Mouse (Mus musculus): ENCODE data around the gene Pkig.
"Not testable (repeated sequence)": the region's sequence is repeated elsewhere in the genome, so short reads cannot be mapped to it uniquely, and the experiment has no call there.

The Pkig gene

DNA sequence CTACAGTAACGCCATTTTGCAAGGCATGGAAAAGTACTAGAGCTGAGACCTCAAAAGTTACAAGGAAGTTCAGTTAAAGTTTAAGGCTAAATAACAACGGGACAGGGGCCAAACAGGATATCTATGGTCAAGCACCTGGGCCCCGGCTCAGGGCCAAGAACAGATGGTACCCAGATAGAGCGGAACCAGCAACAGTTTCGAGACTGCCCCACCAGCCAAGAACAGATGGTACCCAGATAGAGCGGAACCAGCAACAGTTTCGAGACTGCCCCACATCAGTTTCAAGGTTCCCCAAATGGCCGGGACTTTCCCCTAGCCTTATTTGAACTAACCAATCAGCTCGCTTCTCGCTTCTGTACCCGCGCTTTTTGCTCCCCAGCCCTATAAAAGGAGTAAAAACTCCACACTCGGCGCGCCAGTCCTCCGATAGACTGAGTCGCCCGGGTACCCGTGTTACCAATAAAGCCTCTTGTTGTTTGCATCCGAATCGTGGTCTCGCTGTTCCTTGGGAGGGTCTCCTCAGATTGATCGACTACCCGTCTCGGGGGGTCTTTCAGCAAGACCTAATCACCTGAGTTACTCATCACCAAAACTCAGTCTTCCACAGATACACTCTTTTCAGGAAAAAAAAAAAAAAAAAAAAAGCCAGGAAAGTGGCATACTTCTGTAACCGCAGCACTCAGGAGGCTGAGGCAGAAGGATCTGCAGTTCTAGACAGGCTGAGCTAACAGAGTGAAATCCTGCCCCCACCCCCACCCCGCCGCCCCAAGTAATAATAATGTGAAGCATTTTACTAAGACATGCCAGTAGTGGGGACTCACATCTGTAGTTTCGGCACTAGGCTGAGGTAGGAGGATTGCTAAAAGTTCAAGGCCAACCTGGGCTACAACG is 15.3 kb upstream of the Pkig start:
- intact Hi-C loops (cut with DNase I): loop anchor here (5.0 kb wide), 1 partner anchor 41 kb away; the partner anchor contains the start of gene Ttpal

DNA sequence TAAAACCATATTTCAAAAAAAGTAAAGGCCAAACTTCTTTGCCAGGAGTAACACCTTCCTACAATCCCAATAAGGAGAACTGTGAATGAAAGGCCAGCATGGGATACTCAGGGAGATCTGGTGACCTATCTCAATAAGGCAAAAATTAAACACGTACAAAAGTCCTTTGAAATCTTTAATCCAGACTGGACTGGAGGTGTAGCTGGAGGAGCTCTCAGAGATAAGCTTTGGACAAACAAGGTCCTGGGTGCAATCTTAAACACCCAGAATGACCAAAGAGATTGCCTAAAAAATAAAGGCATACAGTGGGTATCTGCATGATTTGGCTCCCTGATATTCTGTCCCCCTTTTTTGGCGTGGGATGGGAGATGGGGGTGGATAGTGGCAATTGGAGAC is 14.6 kb upstream of the Pkig start:
- intact Hi-C loops (cut with DNase I): loop anchor here (5.0 kb wide), 1 partner anchor 41 kb away; the partner anchor contains the start of gene Ttpal

DNA sequence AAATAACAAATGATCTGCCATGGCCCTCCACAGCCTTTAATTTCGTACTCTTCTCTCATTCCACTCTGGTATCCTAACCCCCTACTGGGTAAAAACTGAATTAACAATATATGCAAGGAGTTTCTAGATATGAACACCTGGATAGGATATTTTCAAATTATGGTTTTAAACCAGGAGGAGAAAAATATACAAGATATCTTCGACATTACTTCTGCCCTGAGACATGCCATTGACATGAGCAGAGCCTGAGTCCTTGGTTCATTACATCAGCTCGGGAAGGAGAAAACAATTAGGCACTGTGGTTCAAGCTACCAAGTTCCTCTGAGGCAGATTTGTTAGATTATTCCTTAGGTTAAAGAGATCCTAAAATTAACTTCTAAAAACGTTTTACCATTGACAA is 14.1 kb upstream of the Pkig start:
- intact Hi-C loops (cut with DNase I): loop anchor here (5.0 kb wide), 1 partner anchor 42 kb away; the partner anchor contains the start of gene Ttpal

DNA sequence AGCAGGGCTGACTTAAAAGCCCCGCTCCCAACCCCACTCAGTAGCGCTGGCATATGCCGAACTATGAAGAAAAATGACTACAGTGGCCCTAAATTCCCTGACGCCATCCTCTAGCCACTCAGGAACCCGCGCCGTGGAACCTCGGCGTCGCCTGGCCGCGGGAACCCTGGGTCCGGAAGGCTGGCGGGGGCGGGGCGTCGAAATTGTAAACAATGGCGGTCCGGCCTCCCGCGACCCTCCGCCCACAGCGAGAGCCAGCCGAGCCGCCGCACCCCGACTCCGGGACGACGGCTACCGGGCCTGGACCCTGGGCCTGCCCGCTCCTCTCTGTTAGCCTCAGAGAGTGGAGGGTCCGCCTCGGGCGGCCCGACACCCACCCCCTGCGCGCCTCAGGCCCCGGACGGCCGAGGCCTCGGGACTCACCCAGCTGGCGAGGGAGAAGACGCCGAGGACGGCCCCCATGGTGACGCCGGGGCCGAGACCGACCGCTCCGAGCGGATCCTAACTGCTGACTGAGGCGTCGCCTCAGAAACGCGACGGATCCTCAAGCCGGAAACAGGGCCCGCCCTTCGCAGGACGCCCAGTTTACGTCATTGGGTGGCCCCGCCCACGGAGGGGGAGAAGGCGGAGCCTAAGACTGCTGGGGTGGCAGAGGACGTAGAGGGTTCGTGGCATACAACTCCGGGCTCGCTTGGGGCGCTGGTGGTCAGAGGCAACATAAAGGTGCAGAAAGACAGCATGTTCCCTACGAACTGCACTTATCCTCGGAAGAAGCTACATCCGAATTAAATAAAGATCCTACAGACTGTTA is 13.4 kb upstream of the Pkig start, which contains the start of gene Serinc3:
TSS of gene Serinc3 (minus strand) at position 557 of the 811 bp plus-strand sequence.
- intact Hi-C loops (cut with DNase I): loop anchor here (5.0 kb wide), 1 partner anchor 42 kb away; the partner anchor contains the start of gene Ttpal

DNA sequence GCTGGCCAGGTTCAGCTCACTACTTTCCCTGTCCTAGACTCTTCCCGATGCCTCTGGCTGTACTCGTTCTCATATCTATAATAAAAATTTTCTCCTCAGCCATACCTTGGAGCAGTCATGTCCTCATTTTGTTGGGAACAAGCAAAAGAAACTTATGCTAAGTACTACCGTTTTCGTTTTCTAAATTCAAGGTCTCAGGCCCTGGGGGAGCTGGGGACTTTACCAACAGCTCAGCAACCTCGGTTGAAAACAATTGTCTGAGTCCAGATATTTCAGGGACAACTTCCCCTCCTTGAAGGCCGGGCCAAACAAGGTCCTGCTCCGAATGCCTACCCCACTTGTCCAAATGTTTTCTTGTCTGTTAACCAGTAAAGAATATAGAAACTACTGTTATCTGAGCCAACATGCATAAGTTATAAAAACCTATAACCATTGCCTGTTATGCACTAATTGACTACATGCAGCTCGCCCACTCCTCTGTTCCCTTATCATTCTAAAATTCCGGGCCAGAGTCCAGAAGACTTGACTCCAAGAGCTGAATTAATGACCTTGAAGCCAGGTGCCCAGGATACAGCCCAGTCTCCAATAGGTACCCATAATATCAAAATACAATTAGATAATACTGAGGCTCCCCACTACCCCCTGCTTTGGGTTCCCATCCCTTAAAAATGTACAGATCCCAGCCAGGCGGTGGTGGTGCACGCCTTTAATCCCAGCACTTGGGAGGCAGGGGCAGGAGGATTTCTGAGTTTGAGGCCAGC is 12.3 kb upstream of the Pkig start:
- intact Hi-C loops (cut with DNase I): no loop called here

DNA sequence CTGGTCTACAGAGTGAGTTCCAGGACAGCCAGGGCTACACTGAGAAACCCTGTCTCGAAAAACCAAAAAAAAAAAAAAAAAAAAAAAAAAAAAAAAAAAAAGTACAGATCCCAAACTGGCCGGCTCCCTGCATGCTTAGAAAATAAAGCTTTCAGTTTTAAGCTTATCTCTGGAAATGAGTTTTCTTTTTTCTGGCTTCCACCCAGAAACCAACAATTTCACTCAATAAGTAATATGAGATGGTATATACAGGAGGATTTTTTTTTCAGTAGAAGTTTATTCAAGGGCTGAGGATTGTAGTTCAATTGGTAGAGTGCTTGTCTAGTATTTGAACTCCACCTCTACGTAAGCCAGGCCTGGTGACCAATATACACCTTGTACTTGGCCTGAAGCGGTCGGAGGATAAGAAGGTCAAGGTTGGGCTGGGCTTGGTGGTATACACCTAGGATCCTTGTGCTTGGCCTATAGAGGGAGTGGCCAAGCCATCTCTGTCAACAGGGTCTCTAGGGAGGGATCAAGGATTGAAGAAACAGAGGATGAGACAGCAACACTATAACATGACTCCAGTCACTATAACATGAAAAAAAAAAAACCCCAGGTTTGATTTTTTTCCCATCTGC is 11.6 kb upstream of the Pkig start:
- intact Hi-C loops (cut with DNase I): no loop called here

DNA sequence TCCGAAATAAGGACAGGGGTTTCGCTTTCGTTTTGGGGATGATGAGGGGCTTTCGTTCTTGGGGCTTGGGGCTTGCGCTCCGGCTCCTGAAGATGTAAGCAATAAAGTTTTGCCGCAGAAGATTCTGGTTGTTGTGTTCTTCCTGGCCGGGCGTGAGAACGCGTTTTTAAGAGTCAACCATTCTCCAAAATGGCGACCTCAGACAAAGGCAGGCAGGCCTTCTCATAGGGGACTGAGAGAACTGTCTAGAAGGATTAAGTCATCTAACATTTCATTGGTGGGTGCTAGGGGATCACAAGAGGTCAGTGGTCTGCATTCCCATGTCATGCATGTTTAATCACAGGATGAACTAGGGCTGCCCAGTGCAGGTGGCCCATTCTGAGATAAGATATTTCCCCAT is 2.5 kb upstream of the Pkig start:
- intact Hi-C loops (cut with DNase I): not testable (repeated sequence)

DNA sequence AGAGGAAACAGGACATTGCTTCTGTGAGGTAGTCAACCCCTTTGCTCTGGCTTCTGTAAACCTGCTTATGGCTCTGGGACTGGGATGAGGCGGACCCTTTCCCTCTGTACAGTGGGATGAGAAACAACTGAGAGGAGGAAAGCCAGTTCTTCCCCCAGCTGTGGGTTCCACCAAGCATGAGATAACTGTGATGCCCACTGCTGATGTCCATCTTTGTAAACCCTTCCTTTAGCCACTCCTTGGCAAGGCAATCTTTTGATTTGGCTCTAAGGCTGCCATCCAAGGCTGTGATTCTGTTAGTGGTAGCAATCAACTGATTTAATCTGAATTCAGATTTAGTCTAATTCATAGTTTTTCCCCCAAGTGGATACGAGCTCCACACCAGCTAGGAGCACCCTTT is 700 bp upstream of the Pkig start:
- intact Hi-C loops (cut with DNase I): no loop called here

DNA sequence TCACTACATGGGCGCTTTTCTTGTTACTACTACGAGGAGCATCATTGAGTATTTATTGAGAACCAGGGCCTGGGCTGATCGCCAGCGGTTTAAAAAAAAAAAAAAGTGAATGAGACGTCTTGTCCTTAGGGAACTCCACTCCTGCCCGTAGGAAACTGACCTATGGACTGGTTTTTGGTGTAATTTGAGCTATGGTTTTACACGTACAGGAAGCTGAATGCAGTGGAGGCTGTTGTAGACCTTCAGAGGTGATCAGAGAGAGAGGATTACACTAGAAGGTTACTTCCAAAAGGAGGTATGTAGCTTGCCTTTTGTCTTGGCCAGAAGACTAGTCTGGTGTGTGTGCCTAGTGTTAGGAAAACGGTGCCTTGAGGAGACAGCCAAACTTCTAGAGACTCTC is 755 bp downstream of the Pkig start:
- intact Hi-C loops (cut with DNase I): no loop called here

DNA sequence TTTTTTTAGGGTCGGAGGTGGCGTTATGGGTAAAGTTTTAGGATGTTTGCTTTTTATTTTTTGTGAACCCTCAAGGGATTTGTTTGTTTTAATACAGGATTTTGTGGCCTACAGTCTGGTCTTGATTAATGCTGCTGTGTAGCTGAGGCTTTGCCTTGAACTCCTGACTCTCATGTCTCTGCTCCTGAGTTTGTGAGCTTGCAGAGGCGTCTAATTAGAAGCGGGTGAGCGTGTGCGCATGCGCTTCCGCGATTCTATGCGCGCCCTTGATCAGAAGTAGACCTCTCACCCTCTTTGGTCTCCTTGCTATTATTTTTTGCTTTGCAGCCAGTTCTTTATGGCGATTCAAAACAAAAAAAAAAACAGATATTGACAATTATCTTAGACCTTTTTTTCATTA is 1.2 kb downstream of the Pkig start:
- intact Hi-C loops (cut with DNase I): no loop called here

DNA sequence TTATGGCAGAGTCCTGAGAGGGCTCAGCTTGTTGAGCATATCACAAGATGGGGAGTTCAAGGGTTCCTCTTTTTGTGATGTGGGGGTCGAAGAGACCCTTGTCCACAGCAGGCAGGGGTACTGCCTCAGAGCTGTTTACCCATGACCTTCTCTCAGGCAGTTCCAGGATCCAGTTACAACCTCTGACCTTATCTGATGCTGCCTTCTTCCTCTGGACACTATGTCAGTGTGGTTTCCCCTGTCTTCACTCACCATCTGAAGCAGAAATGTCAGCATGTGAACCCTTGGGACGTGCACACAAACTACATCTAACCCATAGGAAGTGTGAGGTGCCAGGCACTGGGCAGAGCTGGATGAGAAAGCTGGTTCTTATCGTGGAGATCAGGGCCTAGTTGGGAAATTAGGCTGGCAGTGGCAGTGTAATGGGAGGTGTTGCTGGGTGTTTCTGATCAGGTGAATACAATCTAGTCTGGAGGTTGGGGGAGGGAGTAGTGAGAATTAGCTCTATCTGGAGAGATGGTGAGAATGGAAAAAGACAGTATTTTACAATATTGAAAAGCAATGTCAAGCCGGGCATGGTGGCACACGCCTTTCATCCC is 2.0 kb downstream of the Pkig start:
- intact Hi-C loops (cut with DNase I): loop anchor here (5.0 kb wide), 1 partner anchor 57 kb away; no protein-coding TSS in a partner anchor

DNA sequence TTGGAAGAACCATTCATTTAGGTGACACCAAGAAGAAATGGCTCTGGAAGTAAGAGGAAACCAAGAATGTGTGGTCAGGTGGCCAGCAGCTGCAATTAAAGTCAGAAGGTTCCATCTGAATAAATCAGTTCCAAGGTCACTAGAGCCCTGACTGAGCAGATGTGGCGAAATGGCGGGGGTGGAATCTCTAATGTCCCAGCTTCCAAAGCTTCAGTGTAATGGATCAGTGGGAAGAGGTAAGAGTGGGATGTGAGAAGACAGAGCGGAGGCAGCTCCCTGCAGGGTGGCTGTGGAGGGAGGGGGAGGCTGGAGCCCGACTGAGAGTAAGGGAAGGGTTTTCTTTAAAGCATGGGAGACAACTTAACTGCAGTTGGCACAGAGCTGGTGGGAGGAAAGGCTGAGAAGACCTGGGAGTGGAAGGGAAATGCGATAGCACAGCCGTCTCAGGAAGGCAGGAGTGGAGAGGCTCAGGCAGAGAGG is 3.2 kb downstream of the Pkig start:
- intact Hi-C loops (cut with DNase I): loop anchor here (5.0 kb wide), 1 partner anchor 56 kb away; no protein-coding TSS in a partner anchor

DNA sequence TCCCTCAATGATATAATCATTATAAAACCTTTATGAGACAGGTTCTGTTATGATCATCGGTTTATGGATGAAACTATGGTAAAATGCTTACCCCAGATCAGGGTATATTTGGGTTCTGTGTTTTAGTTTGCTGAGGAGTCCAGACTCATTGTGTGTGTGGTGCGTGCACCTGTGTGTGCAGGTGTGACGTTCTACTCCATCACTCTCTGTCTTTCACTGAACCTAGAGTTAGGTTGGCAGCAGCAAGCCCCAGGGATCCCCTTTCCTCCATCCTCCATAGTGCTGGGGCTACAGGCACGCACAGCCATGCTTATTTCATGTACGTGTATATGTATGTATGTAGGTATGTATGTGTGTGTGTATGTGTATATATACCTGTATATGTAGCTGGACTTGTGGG is 3.9 kb downstream of the Pkig start:
- intact Hi-C loops (cut with DNase I): loop anchor here (5.0 kb wide), 1 partner anchor 55 kb away; no protein-coding TSS in a partner anchor

DNA sequence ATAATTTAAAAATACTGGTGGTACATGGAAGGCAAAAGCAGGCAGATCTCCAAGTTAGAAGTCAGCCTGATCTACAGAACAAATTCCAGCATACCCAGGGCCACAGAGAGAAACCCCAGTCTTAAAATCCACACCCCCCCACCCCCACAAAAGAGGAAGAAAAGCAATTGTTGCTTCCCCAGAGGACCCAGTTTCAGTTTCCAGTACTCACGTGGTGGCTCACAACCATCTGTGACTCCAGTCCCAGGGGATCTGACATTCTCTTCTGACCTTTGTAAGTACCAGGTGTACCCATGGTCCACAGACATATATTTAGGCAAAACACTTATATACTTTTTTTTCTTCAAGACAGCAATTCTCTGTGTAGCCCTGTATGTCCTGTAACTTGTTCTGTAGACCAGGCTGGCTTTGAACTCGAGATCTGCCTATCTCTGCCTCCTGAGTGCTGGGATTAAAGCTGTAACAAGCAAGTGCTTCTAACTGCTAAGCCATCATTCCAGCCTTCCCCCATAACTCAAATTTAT is 4.6 kb downstream of the Pkig start:
- intact Hi-C loops (cut with DNase I): loop anchor here (5.0 kb wide), 1 partner anchor 55 kb away; no protein-coding TSS in a partner anchor

DNA sequence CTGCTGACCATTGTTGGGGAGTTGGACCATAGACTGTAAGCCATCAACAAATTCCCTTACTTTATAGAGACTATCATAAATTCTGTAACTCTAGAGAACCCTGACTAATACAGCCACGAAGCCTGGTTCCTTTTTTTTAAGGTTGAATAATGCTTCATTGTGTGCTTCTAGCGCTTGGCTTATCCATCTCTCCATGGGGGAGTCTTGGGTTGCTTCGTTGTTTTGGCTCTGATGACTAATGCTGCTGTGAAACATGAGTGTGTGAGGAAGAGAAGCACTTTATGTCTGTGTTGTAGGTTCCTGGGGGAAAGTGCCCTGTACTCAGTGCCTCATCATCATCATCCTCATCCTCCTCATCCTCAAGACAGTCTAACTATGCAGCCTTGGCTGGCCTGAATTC is 5.7 kb downstream of the Pkig start:
- intact Hi-C loops (cut with DNase I): loop anchor here (5.0 kb wide), 1 partner anchor 53 kb away; no protein-coding TSS in a partner anchor

DNA sequence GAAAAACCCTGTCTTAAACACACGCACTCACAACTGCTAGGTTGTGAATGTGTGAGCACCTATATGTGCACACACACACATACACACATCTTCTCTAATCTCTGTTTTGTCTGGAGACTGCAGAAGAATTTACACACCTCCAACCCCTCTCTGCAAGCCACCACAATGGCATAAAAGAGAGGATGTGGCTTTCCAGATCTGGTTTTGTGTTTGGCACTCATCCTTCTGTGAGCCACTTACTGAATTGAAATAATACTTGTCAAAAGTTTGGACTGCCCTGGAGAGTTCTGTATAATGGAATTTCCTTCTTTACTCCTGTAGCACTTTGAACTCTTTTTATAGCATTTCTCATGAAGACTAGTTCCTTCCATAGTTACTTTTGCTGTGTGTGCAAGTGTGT is 8.9 kb downstream of the Pkig start:
- intact Hi-C loops (cut with DNase I): no loop called here

DNA sequence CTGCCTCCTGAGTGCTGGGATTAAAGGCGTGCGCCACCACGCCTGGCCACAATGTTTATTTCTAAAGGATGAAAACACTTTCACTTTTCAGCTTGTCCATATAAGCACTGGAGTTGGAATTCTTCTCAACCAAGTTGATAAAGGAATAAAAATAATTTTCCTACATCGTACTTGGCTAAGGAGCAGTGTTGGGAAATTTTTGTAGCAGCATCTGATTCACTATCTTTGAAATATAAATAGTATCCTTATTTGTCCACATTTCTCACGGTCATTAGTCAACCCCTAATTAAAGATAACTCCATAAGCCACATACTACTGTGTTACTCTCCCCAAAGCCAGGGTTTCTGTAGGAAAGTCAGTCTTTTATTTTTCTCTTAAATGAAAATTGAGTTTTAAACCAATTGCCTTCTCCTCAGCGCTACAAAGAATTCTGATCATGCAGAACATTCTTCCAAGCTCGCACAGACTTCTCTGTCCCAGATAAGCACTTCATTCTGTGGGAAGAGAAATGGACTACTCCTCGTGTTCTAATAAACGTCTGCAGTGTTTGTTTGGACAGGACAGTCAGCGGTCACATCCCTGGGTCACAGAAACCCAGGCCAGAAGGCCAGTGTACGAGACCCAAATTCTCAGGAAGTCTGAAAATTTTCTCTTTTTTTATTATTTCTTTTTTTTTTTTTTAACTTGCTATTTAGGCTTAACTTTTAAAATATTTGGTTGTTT is 12.8 kb downstream of the Pkig start:
- intact Hi-C loops (cut with DNase I): no loop called here

DNA sequence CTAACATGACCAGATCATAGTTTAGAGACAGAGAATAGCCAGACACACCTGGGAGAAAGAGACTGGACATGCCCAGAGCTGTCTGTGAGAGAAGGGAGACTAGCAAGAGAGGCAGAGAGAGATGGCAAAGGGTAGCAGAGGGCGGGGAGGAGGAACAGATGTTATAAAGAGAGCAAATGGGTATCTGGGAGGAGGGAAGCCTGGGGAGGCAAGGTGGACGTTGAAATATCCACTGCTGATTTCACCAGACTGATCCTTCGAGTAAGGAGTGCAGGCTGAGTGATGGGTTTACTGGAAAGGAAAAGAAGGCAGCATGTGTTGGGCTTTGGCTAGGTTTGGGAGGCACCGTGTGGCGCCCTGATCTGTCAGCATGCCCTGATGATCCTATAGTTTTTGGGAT is 16.2 kb downstream of the Pkig start:
- intact Hi-C loops (cut with DNase I): no loop called here

DNA sequence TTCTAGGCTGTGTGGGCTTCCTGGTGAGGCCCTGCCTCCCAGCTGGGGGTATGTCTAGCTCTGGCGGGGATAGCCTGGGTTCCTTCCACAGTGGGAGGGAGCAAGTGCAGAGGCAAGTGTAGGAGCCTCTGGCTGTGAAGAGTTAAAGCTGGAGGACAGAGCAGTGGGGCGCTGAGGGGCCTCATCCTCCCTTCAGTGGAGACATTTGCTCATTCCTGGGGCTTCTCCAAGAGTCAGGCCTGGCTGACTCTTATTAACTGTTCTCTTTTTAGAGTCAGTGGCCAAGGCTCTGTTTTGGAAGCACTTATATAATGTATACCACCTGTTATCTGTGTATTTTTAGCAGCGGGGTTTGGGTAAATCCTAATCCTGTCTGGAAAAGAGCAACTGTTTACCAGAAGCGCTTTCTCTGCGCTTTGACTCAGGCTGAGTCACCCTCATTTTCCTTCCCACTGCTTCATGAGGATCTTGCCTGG is 17.0 kb downstream of the Pkig start:
- intact Hi-C loops (cut with DNase I): no loop called here
